Mouse (Mus musculus) megakaryocyte progenitor cell, adult 5-6 weeks (primary cell): Measurements from ENCODE around the gene Tctn3. TPM values are rescaled to one million over a fixed set of nuclear protein-coding genes. Genes with fewer than 3 reads are reported as not detected.
A peak's percentile ranks its signal among the peaks of the same experiment; 100 is the strongest.

Source experiments
- ATAC-seq: replicated peaks from 2 replicates; pipeline ENCODE4 v1.8.0; 2016; ENCODE audit warnings: mild to moderate bottlenecking, moderate TSS enrichment, inconsistent platforms; ENCODE audit not compliant: poor library complexity
- total RNA-seq, 2 experiments: library from RNA; stranded (forward) in 1 of 2; stranded (reverse) in 1 of 2; fragments of 157-497, 149-512 nt in 1 of 2; fragments of 200-1000 nt in 1 of 2; gene quantifications; 2 replicates each; pipeline versions ENCODE4 v1.2.3 to v1.2.4; 2015 to 2017

Gene Tctn3
- total RNA-seq (2015), result 4.7 and 7.5 TPM in 2 replicates
- 5.3 and 6.6 TPM in 2 replicates for total RNA-seq (2017)

DNA sequence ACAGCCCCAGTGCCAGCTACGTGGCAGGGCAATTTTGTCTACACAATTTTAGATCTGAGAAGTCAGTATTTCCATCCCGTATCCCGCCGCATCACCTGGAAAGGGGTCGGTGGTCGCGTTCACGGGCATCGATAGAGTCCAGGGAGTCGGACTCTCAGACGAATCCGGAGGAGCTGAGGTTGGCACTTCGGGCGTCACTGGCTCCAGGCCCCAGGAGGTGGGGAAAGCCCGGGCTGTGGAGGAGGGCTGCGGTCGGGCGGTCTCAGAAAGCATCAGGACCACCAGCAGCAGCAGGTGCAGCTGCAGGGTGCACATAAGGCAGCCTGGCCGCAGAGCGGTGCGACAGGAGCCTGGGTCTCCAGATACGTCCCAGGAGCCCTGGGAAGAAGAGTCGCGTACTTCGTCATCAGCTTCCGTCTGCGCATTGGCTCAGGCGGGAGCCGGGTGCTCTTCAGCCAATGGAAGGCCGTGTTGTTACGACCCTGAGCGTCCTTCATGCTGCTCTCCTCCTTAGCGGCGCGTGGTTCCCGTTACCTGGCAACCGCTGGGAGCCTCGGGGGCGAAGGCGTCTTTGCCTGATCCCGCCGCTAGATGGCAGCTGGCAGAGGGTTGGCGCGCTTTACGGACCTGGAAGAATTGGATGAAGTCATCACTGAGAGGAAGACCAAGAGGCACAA is at the start of gene Tctn3, which contains the start of gene Entpd1:
Tctn3 (minus strand) TSS at position 404 of the 677 bp plus-strand sequence.
Entpd1 (plus strand) TSS at position 537 of the 677 bp plus-strand sequence.
- peak; percentile 99 for ATAC-seq

DNA sequence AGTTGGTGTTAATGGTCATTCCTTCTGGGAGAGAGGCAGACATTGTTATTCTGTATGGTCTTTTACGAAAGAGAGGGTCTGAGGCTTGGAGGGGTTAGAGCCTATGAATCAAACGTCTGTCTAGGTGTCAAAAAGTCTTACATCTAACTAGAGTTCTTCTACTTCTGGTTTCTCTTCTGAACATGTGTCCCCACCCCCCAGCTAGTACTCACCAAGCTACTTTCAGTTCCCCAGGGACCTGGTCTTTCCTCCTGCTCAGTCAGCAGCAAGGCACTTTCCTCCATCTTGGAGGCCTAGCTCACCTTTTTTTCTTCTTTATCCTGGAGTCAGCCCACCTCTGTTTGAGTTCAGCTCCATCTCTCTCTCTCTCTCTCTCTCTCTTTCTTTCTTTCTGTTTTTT is 49.1 kb upstream of the Tctn3 start:
- peak; percentile 41 for ATAC-seq

DNA sequence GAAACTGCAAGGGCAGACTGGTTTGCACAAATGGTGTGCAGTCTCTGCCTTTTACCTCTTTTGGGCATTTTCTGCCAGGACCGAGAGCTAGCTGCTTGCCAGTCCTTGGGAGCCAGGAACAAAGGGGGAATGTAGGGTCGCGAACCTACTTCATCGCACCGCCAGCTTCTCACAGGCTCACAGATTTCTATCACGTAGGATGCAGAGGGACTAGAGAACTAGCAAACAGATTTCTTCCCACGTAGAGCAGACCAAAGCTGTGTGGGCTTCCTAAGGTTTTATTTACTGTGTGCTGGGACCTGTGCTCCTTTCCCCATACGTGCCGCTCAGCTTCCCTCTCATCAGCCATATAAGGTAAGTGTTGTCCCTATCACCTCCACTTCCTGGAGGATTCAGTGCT is 48.5 kb upstream of the Tctn3 start:
- no peak for ATAC-seq

DNA sequence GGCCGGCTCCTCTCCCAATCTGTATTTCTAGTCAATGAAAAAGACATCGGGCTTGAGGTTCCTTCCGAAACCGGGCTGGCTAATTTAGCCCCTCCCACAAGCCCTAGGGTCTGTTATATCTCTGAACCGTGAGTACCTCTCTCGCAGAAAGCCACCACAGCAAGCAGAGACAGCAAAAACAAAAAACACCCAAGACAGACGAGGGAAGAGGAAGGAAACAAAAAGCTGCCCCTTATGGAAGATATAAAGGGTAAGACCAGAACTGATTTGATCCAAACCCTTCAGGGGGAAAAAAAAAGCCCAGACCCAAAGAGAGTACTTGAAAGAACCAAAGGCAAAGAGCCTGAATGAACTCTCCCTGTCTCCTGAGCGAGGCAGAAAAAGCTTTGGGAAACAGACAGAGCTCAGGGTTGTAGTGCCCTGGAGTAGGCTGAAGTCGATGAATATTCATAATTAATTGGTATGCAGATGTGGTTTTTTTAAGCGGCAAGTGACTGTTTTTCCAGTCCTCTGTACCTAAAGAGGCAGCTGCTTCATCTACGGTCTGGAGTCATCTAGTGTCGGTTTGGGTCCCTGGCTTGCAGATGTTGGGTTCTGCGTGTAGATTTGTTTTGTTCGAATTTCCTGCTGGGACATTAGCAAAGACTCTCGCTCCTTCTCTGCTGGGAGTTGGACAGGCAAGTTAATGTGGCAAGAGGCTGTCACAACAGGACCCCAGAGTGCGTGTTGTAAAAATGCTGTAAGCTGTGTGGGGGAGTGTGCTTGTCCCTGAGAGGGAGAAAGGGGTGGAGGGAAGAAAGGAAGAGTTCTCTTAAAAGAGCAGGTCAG is 47.8 kb upstream of the Tctn3 start:
- ATAC-seq, result peak; percentile 70

DNA sequence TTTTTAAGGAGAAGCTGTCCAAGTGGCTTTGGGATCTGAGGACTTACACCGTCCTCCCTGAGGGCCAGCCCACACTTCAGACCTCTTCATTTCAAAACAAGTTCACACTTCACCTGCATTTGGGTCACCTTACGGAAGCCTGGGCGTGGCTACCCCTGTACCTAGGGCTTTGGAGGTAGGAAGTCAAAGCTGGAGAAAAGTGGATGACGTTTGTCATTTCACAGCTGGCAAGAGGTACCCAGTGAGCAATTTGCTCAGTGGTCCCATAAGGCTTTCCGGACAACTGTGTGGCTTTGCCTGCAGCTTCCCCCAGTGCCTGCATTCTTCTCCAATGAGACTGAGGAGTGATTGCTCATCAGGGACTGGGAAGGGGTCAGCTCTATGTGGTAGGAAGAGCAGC is 46.9 kb upstream of the Tctn3 start:
- no peak for ATAC-seq

DNA sequence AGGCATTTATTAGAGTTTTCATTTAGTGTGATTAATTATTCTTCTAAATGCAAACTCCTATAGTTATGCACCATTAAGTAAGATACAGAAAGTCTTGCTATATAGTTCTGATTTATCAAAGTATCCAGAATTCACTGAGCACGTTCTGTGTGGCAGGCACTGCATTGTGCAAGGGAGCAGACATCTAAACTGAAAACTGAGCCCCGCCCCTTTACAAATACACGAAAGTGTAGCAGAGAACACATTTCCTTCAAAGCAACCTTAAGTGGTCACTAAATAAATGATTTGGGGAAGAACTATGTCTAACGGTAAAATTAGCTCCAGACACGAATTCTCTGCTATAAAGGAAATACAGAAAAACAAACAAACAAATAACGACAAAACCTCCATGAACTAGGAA is 46.2 kb upstream of the Tctn3 start:
- 0 out of 2 replicates have a peak, but pooled peaks have one; percentile 14 for ATAC-seq

DNA sequence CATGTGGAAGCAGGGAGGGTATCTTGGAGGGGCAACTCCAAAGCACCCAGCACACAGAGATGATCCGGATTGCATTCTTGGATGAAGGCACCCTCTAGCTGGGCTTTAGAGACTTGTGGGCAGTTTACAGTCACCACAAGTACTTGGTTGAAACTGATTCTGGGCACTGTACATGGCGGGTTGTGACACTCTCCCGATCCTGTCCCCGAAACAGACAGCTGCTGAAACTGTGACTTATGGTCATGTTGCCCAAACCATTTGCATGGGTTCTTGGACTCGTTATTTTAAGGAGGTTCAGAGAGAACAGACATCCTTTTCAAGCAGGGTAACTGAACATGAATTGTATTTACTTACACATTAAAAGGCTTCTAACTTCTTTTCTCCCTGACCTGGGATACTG is 44.2 kb upstream of the Tctn3 start:
- no peak for ATAC-seq

DNA sequence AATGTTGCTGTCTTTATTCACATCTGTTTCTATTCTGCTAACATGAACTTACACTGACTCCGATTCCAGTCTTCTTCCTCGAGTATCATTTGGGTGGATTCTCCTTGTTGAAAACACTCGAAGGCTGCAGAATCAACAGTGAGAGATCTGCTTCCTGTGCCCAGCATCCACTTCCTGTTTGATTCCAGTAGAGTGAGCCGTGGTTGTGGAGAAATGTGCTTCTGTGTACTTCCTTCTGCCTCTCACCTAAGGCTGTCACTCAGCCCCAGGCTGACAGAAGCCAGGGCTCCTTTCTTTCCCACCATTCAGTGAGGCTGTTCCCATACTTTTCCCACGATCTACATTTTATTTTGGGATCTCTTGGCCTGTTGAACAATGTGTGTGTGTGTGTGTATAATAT is 38.1 kb upstream of the Tctn3 start:
- peak; percentile 89 for ATAC-seq

DNA sequence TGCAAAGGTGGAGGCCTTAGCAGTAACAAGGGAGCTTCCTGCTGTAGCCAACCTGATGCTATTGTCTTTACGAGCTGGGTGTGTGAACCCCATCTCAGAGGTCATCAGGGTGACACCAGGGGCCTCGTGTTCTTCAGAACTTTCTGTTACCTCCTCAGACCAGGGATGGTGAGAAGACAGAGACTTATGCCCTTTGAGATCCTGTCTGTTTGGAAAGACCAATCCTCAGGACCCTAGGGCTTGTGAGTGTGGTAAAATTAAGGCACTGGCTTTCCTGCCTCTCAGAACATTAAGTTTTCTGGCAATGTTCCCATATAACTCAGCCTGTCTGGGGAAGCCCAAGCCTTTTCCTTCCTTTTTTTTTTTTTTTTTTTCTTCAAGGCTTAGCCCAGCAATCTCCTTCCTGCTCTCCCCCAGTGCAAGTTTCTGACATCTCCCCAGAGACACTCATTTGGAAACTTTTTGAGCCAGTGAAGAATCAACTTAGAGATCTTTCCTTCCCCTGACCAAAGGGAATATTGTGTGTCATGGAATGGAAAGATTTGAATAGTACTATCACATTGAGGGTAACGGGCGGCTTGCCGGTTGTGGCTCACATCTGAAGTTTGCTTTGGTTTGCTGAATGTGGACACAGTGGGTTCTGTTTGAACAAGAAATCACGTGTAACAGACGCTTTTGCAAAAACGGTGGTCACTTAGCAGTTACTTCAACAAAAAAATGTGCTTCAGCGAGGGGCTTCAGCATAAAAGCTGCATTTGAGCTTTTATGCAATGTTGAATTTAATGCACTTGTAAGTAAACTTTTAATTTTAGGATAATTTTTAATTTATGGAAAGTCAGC is 35.5 kb upstream of the Tctn3 start:
- ATAC-seq, result peak; percentile 65

DNA sequence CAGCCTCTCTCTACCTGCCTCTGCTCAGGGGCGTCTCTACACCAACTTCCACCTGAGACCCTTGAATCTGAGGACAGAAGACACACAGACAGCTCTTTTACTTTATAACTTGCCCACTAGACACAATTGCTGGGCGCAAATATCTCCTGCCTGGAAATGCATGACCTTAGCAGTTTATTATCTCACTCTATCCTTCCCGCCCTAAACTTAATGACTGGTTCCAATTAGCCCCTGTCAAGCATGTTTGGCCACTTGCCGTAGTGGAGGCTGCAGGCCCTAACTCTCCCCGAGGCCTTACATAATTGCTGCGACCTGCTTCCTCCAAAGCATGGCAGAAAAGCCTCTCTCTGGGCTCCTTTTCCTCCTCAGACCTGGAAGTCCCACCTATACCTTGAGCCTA is 34.3 kb upstream of the Tctn3 start:
- no peak for ATAC-seq

DNA sequence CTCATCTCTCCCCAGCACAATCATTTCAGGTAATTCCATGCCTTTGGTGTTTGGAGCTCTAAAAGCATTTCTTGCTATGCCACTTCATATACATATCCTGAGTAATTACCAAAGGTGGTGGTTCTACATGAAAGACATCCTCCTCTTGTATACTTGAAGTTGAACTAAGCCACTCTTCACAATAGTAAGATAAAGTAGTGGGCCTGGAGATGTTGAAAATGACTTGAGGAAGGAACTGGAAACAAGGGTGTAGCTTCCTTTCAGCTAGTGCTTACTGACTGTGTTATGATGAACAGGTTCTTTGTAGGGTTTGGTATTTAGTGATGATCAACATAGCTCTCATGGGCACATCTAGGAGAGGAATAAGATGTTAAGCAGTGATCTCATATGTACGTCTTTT is 31.8 kb upstream of the Tctn3 start:
- no peak for ATAC-seq

DNA sequence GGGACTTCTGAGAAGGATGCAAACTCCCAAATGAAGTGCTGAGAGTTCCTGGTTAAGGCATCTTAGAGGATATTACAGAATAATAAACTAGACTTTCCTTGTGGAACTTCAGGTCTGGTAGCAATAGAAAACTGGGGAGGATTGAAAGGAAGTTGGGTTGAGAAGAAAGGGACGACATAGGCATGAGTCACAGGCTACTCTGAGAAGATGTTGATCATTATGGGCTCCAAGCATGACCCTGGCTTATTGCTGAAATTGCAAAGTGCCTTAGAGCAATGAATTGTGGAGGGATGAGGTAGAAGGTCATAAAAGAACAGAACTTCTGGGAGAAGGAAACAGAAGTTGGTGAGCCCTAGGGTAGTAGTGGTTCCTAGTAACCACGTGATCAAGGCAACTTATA is 28.8 kb upstream of the Tctn3 start:
- ATAC-seq, result no peak

DNA sequence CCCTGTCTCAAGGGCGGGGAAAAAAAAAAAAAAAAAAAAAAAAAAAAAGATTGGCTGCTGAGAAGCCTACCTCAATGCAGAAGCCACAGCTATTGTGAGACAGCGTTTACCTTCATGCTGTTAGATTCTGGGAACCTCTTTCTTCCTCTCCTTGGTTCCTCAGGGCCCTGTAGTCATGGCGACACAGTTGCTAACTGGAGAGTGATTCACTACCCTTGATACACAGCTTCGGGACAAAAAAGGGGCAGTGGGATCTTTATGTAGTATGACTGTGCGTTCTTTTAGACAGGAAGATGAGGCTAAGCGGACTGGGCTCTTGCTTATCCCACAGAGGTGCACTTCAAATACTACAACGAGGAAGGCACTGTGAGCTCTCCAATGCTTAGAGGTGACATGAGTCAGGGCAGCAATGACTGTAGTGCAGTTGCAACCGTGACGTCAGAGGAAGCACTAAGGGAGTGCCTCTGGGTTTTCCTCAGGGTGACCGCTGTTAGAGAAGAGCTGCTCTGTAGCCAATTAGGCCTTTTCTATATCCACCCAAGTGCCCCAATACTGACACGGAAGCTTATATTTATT is 27.8 kb upstream of the Tctn3 start:
- peak; percentile 42 for ATAC-seq

DNA sequence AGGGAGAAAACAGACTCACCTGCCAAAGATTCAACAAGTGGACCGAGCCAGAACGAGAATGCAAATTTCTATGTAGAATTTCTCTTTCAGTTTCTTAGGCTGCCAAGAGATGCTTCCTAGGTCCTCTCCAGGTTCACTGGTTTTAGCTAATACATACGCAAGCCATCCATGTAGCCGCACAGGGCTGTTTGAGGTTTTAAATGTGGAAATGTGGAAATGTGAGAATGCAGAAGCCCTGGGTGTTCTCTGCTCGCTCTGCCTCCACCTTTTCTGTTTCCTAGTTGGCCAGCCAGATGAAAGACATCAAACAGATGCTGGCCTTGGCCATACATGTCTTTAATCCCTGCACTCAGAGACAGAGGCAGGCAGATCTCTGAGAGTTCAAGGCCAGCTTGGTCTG is 26.5 kb upstream of the Tctn3 start:
- ATAC-seq, result peak; percentile 56

DNA sequence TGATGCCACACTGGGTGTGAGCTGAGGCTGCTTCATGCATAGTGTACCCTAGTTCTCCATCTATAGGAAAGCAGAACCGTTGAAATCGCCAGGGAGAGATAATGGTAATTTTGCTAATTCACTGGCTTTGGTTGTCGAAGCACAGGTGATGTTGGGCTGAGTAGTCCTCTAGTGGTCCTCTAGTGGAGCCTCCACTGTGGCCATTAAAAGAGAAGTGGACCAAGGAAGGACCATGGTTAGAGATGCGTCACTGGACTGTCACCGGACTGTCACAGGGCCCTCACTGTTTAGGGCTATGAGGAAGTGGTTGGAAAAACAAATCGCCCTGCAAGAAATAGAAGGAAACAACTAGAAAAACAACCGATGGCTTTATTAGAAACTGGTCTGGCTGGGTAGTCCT is 25.6 kb upstream of the Tctn3 start:
- ATAC-seq, result peak; percentile 51

DNA sequence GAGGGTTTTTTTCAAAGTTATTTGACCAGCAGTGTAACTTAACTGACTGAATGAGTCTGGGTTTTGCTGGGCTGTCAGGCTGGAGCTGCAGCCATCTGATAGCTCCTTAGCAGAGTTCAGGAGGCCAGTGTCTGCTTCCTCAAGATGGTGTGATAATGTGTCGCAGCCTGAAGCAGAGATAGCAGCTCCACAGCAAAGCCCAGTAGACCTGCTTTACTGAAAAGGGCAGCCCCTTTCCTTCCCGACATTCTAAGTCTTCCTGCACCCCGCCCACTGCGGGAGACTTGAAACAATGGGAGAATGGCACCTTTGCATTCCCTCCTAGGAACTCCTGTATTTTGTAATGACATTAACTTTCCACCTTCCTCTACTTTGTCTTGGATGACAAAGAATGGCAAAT is 25.1 kb upstream of the Tctn3 start:
- ATAC-seq, result peak; percentile 62

DNA sequence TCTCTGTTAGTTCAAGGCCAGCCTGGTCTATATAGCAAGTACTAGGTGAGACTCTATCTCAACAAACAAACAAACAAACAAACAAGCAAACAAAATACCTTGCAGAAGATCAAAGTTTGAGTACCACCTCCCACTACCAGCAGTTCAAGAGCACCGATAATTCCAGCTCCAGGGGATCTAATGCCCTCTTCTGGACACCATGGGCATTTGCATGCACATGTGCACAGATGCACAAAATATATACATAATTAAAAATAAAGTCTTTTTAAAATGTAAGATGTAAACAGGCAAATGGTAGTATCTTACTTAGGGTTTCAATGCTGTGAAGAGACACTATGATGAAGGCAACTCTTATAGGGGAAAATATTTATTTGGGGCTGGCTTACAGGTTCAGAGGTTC is 21.1 kb upstream of the Tctn3 start:
- ATAC-seq, result no peak; the same call in 1 of the 2 replicates

DNA sequence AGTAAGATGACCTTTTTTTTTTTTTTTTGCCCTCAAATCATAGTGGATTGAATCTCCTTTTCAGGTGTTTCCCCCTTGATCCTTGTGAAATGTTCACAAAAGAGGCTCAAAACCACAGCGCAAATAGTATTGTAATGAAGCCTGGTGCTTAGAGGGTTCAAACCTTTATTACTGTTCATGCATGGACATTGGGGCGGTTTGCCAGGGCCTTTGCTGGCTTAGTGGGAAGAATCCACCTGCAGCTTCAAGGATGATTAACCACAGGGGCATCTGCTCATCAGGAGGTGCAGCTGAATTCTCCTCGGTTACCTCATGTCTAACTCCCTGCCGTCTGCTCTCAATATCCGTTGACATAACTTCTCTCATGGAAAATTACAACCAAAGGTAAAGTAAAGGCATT is 20.6 kb upstream of the Tctn3 start:
- no peak for ATAC-seq

DNA sequence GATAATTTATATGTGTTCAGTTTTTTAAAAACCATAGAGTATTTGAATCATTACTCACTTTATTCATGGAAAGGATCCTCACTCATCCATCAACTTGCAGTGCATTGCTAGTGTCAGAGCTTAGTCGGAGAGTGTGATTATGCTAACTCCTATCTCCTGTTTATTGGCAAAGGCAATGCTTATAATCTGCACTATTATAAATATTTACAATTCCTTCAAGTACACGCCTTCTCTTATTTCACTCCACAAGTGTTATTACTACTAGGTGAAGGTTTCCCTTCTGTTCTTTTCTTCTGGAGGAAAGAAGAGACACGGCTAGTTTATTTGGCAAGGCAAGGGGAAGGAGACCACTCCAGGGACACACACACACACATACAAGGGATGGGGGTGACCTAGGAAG is 20.2 kb upstream of the Tctn3 start:
- no peak for ATAC-seq

DNA sequence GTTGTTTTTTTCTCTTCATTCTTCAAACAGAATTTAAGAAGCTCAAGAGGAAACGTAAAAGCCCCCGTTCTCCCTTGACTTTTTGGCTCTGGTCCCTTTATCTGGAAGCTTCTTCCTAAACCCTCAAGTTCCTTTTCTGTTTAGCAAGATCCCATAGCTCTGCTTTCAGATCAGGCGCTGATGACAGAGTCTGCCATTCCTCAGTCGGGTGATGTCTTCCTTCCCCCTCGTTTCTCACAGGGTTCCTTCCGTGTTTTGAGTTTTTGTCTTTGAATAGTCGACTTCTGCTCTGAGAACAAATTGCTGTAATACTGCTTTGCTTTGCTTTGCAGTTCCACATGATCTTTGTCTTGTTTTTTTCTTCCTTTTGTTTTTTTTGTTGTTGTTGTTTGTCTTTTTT is 18.6 kb upstream of the Tctn3 start:
- peak; percentile 67 for ATAC-seq

DNA sequence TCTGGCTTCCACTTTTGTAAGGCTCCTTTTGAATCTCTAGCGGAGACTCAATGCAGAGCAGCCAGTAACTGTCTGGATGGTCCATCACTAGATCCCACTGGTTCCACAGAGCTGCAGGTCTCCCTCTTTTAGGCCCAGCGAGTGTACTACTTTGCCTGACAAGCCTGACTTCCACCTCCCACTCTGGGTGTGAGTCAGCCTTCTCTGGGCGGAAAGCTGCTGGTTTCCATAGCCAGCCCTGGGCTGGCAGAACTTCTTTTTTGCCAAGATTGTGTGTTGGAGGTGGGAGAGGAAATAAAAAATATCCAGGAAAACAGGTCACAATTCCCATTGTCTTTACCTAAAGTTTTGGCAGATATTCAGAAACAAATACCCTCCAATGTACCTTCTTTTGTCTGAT is 18.1 kb upstream of the Tctn3 start:
- 0 out of 2 replicates have a peak, but pooled peaks have one; percentile 36 for ATAC-seq
